Mouse (Mus musculus) kidney, adult 2 months (tissue): ENCODE results near the gene Spata31d1d.

Experiments
- CTCF ChIP-seq: fragments of 200-500 bp; conservative IDR thresholded peaks from 2 replicates; pipeline ENCODE4 v1.5.1; 2011; ENCODE audit warnings: low read depth, mild to moderate bottlenecking, control low read depth, low read length, moderate library complexity, mixed read lengths; ENCODE audit not compliant: insufficient read depth, insufficient read length
- POLR2A ChIP-seq: fragments of 200-500 bp; IDR thresholded peaks from one replicate; pipeline ENCODE4 v1.6.1; 2011; ENCODE audit warnings: low read depth, low read length, control low read depth

DNA sequence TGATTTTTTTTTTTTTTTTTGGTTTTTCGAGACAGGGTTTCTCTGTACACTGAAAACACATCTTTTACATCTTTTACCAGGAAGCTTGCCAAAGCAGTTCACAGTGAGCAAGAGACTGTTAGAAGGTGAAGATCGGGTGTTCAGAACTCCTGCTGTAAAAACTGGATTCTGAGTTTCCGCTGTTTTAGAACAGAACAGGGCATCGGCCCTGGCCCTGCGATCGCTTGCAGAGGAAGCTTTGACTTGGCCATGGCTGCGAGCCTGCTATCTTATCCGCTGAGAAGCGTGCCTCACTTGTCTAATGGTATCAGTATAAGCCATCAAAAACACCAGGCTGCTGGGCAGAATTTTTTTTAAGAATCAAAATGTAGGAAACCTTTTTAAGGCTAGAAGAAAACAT lies 39.3 kb upstream of the Spata31d1d start:
- no peak for TF ChIP-seq CTCF
- TF ChIP-seq POLR2A = no peak
